Mouse (Mus musculus): ENCODE measurements around the gene Tmem82.

The Tmem82 gene

GRCm38 (mm10) chr4:141618565-141619243 lies at the start of gene Tmem82:
Tmem82 (minus strand) TSS chr4:141618633.
- no peak for DNase-seq (ENCODE audit: low spot score in 2 of 2)

- DNase-seq (ENCODE audit: low spot score in 2 of 2): no peak
Measured at GRCm38 (mm10) chr4:141664799-141665198, 46.4 kb upstream of the Tmem82 start, which contains the start of gene Plekhm2. Plekhm2 (minus strand) TSS chr4:141664899.

GRCm38 (mm10) chr4:141664011-141664745 lies 45.7 kb upstream of the Tmem82 start:
- DNase-seq (ENCODE audit: low spot score in 2 of 2): peak; percentile 60 to 68

GRCm38 (mm10) chr4:141663122-141663931 lies 44.9 kb upstream of the Tmem82 start:
- DNase-seq (ENCODE audit: low spot score in 2 of 2): peak in 1 of 2 experiments; percentile 41

- DNase-seq (ENCODE audit: low spot score in 2 of 2): no peak
Measured at GRCm38 (mm10) chr4:141660884-141661283, 42.5 kb upstream of the Tmem82 start.

- DNase-seq (ENCODE audit: low spot score in 2 of 2): no peak
Measured at GRCm38 (mm10) chr4:141659739-141660138, 41.3 kb upstream of the Tmem82 start.

GRCm38 (mm10) chr4:141658846-141659484 lies 40.5 kb upstream of the Tmem82 start:
- no peak for DNase-seq (ENCODE audit: low spot score in 2 of 2)

- DNase-seq (ENCODE audit: low spot score in 2 of 2): no peak
Measured at GRCm38 (mm10) chr4:141656932-141657331, 38.5 kb upstream of the Tmem82 start.

- no peak for DNase-seq (ENCODE audit: low spot score in 2 of 2)
Measured at GRCm38 (mm10) chr4:141655908-141656608, 37.6 kb upstream of the Tmem82 start.

GRCm38 (mm10) chr4:141654509-141654908 lies 36.1 kb upstream of the Tmem82 start:
- no peak for DNase-seq (ENCODE audit: low spot score in 2 of 2)

- DNase-seq (ENCODE audit: low spot score in 2 of 2): no peak
Measured at GRCm38 (mm10) chr4:141653813-141654212, 35.4 kb upstream of the Tmem82 start.

GRCm38 (mm10) chr4:141653044-141653443 lies 34.6 kb upstream of the Tmem82 start:
- DNase-seq (ENCODE audit: low spot score in 2 of 2): no peak

- no peak for DNase-seq (ENCODE audit: low spot score in 2 of 2)
Measured at GRCm38 (mm10) chr4:141651944-141652343, 33.5 kb upstream of the Tmem82 start.

- no peak for DNase-seq (ENCODE audit: low spot score in 2 of 2)
Measured at GRCm38 (mm10) chr4:141651286-141651685, 32.9 kb upstream of the Tmem82 start.

GRCm38 (mm10) chr4:141649244-141649643 lies 30.8 kb upstream of the Tmem82 start:
- no peak for DNase-seq (ENCODE audit: low spot score in 2 of 2)

- no peak for DNase-seq (ENCODE audit: low spot score in 2 of 2)
Measured at GRCm38 (mm10) chr4:141648262-141648661, 29.8 kb upstream of the Tmem82 start.

- no peak for DNase-seq (ENCODE audit: low spot score in 2 of 2)
Measured at GRCm38 (mm10) chr4:141647187-141647586, 28.8 kb upstream of the Tmem82 start.

GRCm38 (mm10) chr4:141645988-141646387 lies 27.6 kb upstream of the Tmem82 start:
- no peak for DNase-seq (ENCODE audit: low spot score in 2 of 2)

- DNase-seq (ENCODE audit: low spot score in 2 of 2): no peak
Measured at GRCm38 (mm10) chr4:141643118-141643855, 24.9 kb upstream of the Tmem82 start.

Measured in urinary bladder, adult 18-20 months (tissue).